In genomic region chr10:40682470-40682869, GRCm38 (mm10) we compare ENCODE assay signal across 8 mouse cellular contexts. TPM values are rescaled to one million over a fixed set of nuclear protein-coding genes. Genes with fewer than 3 reads are reported as not detected.
A peak's percentile ranks its signal among the peaks of the same experiment; 100 is the strongest.
DNase-seq lines count a peak whose midpoint lies in the region; ATAC-seq and TF ChIP-seq lines count a peak whose summit lies in the region.

No protein-coding gene starts in this region.

- H3K4me3 ChIP-seq in heart, embryonic 11.5 days (ENCODE audit: low read depth, low read length) = peak overlapping the region; percentile 62; the same call in 1 of the 2 replicates
- no peak overlapping the region for H3K4me3 ChIP-seq in layer of hippocampus, adult 2 months

- peaks cover 3% of the 10 kb centered on the region; the same call in 1 of the 2 replicates for H3K4me1 ChIP-seq in heart, embryonic 11.5 days (ENCODE audit: control insufficient read depth, insufficient read depth, low read length)

- H3K36me3 ChIP-seq in heart, embryonic 11.5 days (ENCODE audit: control insufficient read depth, insufficient read depth, low read length) = no peaks in the 10 kb centered on the region

- peak overlapping the region; percentile 94 for H3K4me2 ChIP-seq in heart, embryonic 11.5 days

- no peak for TF ChIP-seq CTCF in layer of hippocampus, adult 2 months (conservative IDR thresholded peaks at IDR 0.05)

- ATAC-seq in heart, embryonic 11.5 days (replicated peaks; ENCODE audit: insufficient number of reproducible peaks, low FRiP score, low TSS enrichment) = no peak
- no peak for ATAC-seq in granulocyte monocyte progenitor cell, adult 5-6 weeks (replicated peaks; ENCODE audit: poor library complexity, severe bottlenecking)

- H3K9ac ChIP-seq in heart, embryonic 11.5 days (ENCODE audit: low read depth, low read length) = no peak overlapping the region; the same call in 1 of the 2 replicates

- WGBS in heart, embryonic 11.5 days (ENCODE audit: insufficient replicate concordance) = 39% methylated on average over 8 of the region's 8 CpGs

- peak; percentile 56 for DNase-seq in MN1 (ENCODE audit: low spot score)
- DNase-seq in cerebellum, adult 9-10 months = peak; percentile 32
- DNase-seq in layer of hippocampus, adult 2 months (ENCODE audit: low spot score in 2 of 2) = peak; percentile 71 to 90
- DNase-seq in lung, postnatal 36 days = peak; percentile 16
- peak; percentile 96 for DNase-seq in telencephalon, adult 2 months (ENCODE audit: low read depth, low spot score)
- DNase-seq in gastrocnemius, adult 8-10 months (ENCODE audit: low spot score in 2 of 2) = no peak

- H3K9me3 ChIP-seq in heart, embryonic 11.5 days (replicated peaks; ENCODE audit: control insufficient read depth, low read length) = no peaks in the 10 kb centered on the region

- no peaks in the 10 kb centered on the region for H3K27me3 ChIP-seq in heart, embryonic 11.5 days (ENCODE audit: control insufficient read depth, insufficient read depth, low read length)

- no peak overlapping the region for H3K27ac ChIP-seq in heart, embryonic 11.5 days (ENCODE audit: low read depth, low read length)
- peak overlapping the region; percentile 99 for H3K27ac ChIP-seq in layer of hippocampus, adult 2 months

RNA-seq across cellular contexts. Expression of gene Mettl24, which starts 0.6 kb away (rescaled TPM):
- 2.0 and 2.5 TPM in 2 replicates for polyA plus RNA-seq in heart, embryonic 11.5 days (2014; fragmentation: Nextera tagmentation; extraction: Ambion mirVana)
- 1 to 10 TPM; 2.0 to 2.8 TPM for total RNA-seq in layer of hippocampus, adult 2 months (2021)
- total RNA-seq in granulocyte monocyte progenitor cell, adult 5-6 weeks (2014; fragmentation: Nextera tagmentation) = not detected in 2 replicates
- 0.13 and 0.21 TPM in 2 replicates for total RNA-seq in granulocyte monocyte progenitor cell, adult 5-6 weeks (2017)
- 1 to 10 TPM in 1 of 4 experiments, under 1 TPM in 3; 0.53 to 1.3 (median 0.60) TPM for total RNA-seq in gastrocnemius, adult 8-10 months (2022)

RNA-seq across cellular contexts. Expression of gene Ddo, which starts 52.7 kb away (rescaled TPM):
- 5.3 and 6.0 TPM in 2 replicates for polyA plus RNA-seq in heart, embryonic 11.5 days (2014; fragmentation: Nextera tagmentation; extraction: Ambion mirVana)
- total RNA-seq in layer of hippocampus, adult 2 months (2021) = 10 to 100 TPM; 18.9 to 21.5 TPM
- not detected in 2 replicates for total RNA-seq in granulocyte monocyte progenitor cell, adult 5-6 weeks (2014; fragmentation: Nextera tagmentation)
- not detected in 2 replicates for total RNA-seq in granulocyte monocyte progenitor cell, adult 5-6 weeks (2017)
- 10 to 100 TPM; 18.4 to 26.4 (median 23.0) TPM for total RNA-seq in gastrocnemius, adult 8-10 months (2022)

Comparison
In these comparisons a context has a peak if more than half of its experiments do, and no peak if none do; other contexts are left out.
1. DNase-seq: peak in MN1 (single experiment), cerebellum, adult 9-10 months (single experiment), layer of hippocampus, adult 2 months (2 of 2), lung, postnatal 36 days (single experiment) and telencephalon, adult 2 months (single experiment); none in gastrocnemius, adult 8-10 months (0 of 2).
2. RNA of gene Ddo, which starts 52.7 kb away (total RNA-seq): 18.4 to 26.4 TPM in gastrocnemius, adult 8-10 months and 18.9 to 21.5 TPM in layer of hippocampus, adult 2 months; not detected in granulocyte monocyte progenitor cell, adult 5-6 weeks; every median in the first group is over 10 times any median in the second.